Mouse (Mus musculus): Measurements from ENCODE around the gene Trappc12.

- TF ChIP-seq CTCF (IDR thresholded peaks at IDR 0.05; ENCODE audit: borderline replicate concordance, insufficient read depth, low read length) (no peak), POLR2A (IDR thresholded peaks at IDR 0.05; ENCODE audit: low read depth, low read length) (no peak)
Observed at GRCm38 (mm10) chr12:28700561-28701025, 49.7 kb downstream of the Trappc12 start.
